Mouse (Mus musculus) CD4-positive helper T cell, adult 2 months (primary cell): ENCODE results near the gene Olfr971.
"Not testable (repeated sequence)": the region's sequence is repeated elsewhere in the genome, so short reads cannot be mapped to it uniquely, and the experiment has no call there.

Experiments
- DNase-seq: peaks from one replicate; pipeline ENCODE4 v3.0.0-alpha.2; 2012; ENCODE audit warnings: low read depth, missing footprints, low spot score

Gene Olfr971

GRCm38 (mm10) chr9:39836576-39836975 is at the start of gene Olfr971:
Olfr971 (plus strand) TSS chr9:39836876.
- DNase-seq = not testable (repeated sequence)

GRCm38 (mm10) chr9:39790558-39790957 is 46.1 kb upstream of the Olfr971 start, which contains the start of gene Olfr969:
Olfr969 (plus strand) TSS chr9:39790945.
- DNase-seq = no peak

GRCm38 (mm10) chr9:39808560-39808959 is 28.1 kb upstream of the Olfr971 start, which contains the start of gene Olfr970:
Olfr970 (plus strand) TSS chr9:39808860.
- DNase-seq = no peak

- DNase-seq = no peak
Observed at GRCm38 (mm10) chr9:39866122-39866521, 29.4 kb downstream of the Olfr971 start, which contains the start of gene Olfr972. Olfr972 (plus strand) TSS chr9:39866422.

- DNase-seq = not testable (repeated sequence)
Observed at GRCm38 (mm10) chr9:39871986-39872385, 35.3 kb downstream of the Olfr971 start.

- not testable (repeated sequence) for DNase-seq
Observed at GRCm38 (mm10) chr9:39877541-39878396, 41.1 kb downstream of the Olfr971 start.
